Mouse (Mus musculus): ENCODE measurements around the gene Gnb4. TPM values are rescaled to one million over a fixed set of nuclear protein-coding genes. Genes with fewer than 3 reads are reported as not detected.

Gnb4 gene
- polyA plus RNA-seq, 1 experiment from 2014 or later, result 60.7 TPM

- Histone ChIP-seq H3K36me3 (ENCODE audit: insufficient read depth, low read length) (no peaks in the 10 kb centered on the region), H3K9ac (replicated peaks; ENCODE audit: low read length) (no peak overlapping the region), H3K4me1 (ENCODE audit: insufficient read depth, low read length) (no peaks in the 10 kb centered on the region), H3K27ac (ENCODE audit: low read length) (no peak overlapping the region), H3K27me3 (ENCODE audit: insufficient read depth, low read length) (no peaks in the 10 kb centered on the region), H3K4me2 (replicated peaks; ENCODE audit: low read depth, low read length) (no peak overlapping the region), H3K4me3 (ENCODE audit: low read length) (no peak overlapping the region), H3K9me3 (ENCODE audit: low read length) (no peaks in the 10 kb centered on the region)
- 71% methylated on average over 4 of the region's 4 CpGs for WGBS
- no peak for ATAC-seq (ENCODE audit: low FRiP score, low TSS enrichment)
Observed at GRCm38 (mm10) chr3:32649284-32649683, 32.9 kb upstream of the Gnb4 start.

GRCm38 (mm10) chr3:32646918-32647317 lies 30.5 kb upstream of the Gnb4 start:
- H3K9me3 ChIP-seq (ENCODE audit: low read length), result no peaks in the 10 kb centered on the region
- WGBS, result 86% methylated on average over 4 of the region's 4 CpGs

GRCm38 (mm10) chr3:32644751-32645150 lies 28.4 kb upstream of the Gnb4 start:
- Histone ChIP-seq H3K4me1 (ENCODE audit: insufficient read depth, low read length) (no peaks in the 10 kb centered on the region), H3K27ac (ENCODE audit: low read length) (no peak overlapping the region), H3K4me3 (ENCODE audit: low read length) (no peak overlapping the region), H3K36me3 (ENCODE audit: insufficient read depth, low read length) (no peaks in the 10 kb centered on the region), H3K27me3 (ENCODE audit: insufficient read depth, low read length) (no peaks in the 10 kb centered on the region), H3K9me3 (ENCODE audit: low read length) (no peaks in the 10 kb centered on the region), H3K9ac (replicated peaks; ENCODE audit: low read length) (no peak overlapping the region), H3K4me2 (replicated peaks; ENCODE audit: low read depth, low read length) (no peak overlapping the region)
- 84% methylated on average over 2 of the region's 2 CpGs for WGBS
- no peak for ATAC-seq (ENCODE audit: low FRiP score, low TSS enrichment)

More at GRCm38 (mm10) chr3:32646918-32647317, 30.5 kb upstream of the Gnb4 start:
- Histone ChIP-seq H3K36me3 (ENCODE audit: insufficient read depth, low read length) (no peaks in the 10 kb centered on the region), H3K9ac (replicated peaks; ENCODE audit: low read length) (no peak overlapping the region), H3K4me2 (replicated peaks; ENCODE audit: low read depth, low read length) (no peak overlapping the region), H3K4me3 (ENCODE audit: low read length) (no peak overlapping the region), H3K27me3 (ENCODE audit: insufficient read depth, low read length) (no peaks in the 10 kb centered on the region), H3K27ac (ENCODE audit: low read length) (no peak overlapping the region), H3K4me1 (ENCODE audit: insufficient read depth, low read length) (no peaks in the 10 kb centered on the region)
- no peak for ATAC-seq (ENCODE audit: low FRiP score, low TSS enrichment)

GRCm38 (mm10) chr3:32642116-32642515 lies 25.7 kb upstream of the Gnb4 start:
- H3K36me3 ChIP-seq (ENCODE audit: insufficient read depth, low read length), result no peaks in the 10 kb centered on the region
- no peaks in the 10 kb centered on the region for H3K9me3 ChIP-seq (ENCODE audit: low read length)
- no peak overlapping the region for H3K4me2 ChIP-seq (replicated peaks; ENCODE audit: low read depth, low read length)
- H3K27ac ChIP-seq (ENCODE audit: low read length), result no peak overlapping the region
- no peaks in the 10 kb centered on the region for H3K27me3 ChIP-seq (ENCODE audit: insufficient read depth, low read length)
- WGBS, result 90% methylated on average over 6 of the region's 6 CpGs
- no peak overlapping the region for H3K9ac ChIP-seq (replicated peaks; ENCODE audit: low read length)
- no peak for ATAC-seq (ENCODE audit: low FRiP score, low TSS enrichment)
- no peak overlapping the region for H3K4me3 ChIP-seq (ENCODE audit: low read length)
- H3K4me1 ChIP-seq (ENCODE audit: insufficient read depth, low read length), result 0 out of 2 replicates have a peak, but pooled peaks cover 4% of the 10 kb centered on the region

- Histone ChIP-seq H3K27me3 (ENCODE audit: insufficient read depth, low read length) (no peaks in the 10 kb centered on the region), H3K4me3 (ENCODE audit: low read length) (no peak overlapping the region), H3K4me1 (ENCODE audit: insufficient read depth, low read length) (0 out of 2 replicates have a peak, but pooled peaks cover 4% of the 10 kb centered on the region), H3K9ac (replicated peaks; ENCODE audit: low read length) (no peak overlapping the region), H3K36me3 (ENCODE audit: insufficient read depth, low read length) (no peaks in the 10 kb centered on the region), H3K27ac (ENCODE audit: low read length) (peak overlapping the region; percentile 35; the same call in 1 of the 2 replicates), H3K4me2 (replicated peaks; ENCODE audit: low read depth, low read length) (no peak overlapping the region), H3K9me3 (ENCODE audit: low read length) (no peaks in the 10 kb centered on the region)
- ATAC-seq (ENCODE audit: low FRiP score, low TSS enrichment), result peak; percentile 75; the same call in 1 of the 2 replicates
- WGBS, result 12% methylated on average over 8 of the region's 8 CpGs
Observed at GRCm38 (mm10) chr3:32638240-32638639, 21.9 kb upstream of the Gnb4 start.

GRCm38 (mm10) chr3:32632760-32633264 lies 16.4 kb upstream of the Gnb4 start:
- Histone ChIP-seq H3K4me2 (replicated peaks; ENCODE audit: low read depth, low read length) (no peak overlapping the region), H3K27ac (ENCODE audit: low read length) (no peak overlapping the region), H3K4me3 (ENCODE audit: low read length) (no peak overlapping the region), H3K9ac (replicated peaks; ENCODE audit: low read length) (no peak overlapping the region), H3K4me1 (ENCODE audit: insufficient read depth, low read length) (no peaks in the 10 kb centered on the region), H3K9me3 (ENCODE audit: low read length) (no peaks in the 10 kb centered on the region), H3K36me3 (ENCODE audit: insufficient read depth, low read length) (no peaks in the 10 kb centered on the region), H3K27me3 (ENCODE audit: insufficient read depth, low read length) (no peaks in the 10 kb centered on the region)
- WGBS, result 71% methylated on average over 5 of the region's 5 CpGs
- ATAC-seq (ENCODE audit: low FRiP score, low TSS enrichment), result no peak

GRCm38 (mm10) chr3:32630210-32630609 lies 13.8 kb upstream of the Gnb4 start:
- 64% methylated on average over 4 of the region's 4 CpGs for WGBS
- Histone ChIP-seq H3K4me3 (ENCODE audit: low read length) (no peak overlapping the region), H3K27me3 (ENCODE audit: insufficient read depth, low read length) (no peaks in the 10 kb centered on the region), H3K27ac (ENCODE audit: low read length) (no peak overlapping the region), H3K9me3 (ENCODE audit: low read length) (no peaks in the 10 kb centered on the region), H3K4me1 (ENCODE audit: insufficient read depth, low read length) (no peaks in the 10 kb centered on the region), H3K9ac (replicated peaks; ENCODE audit: low read length) (no peak overlapping the region), H3K4me2 (replicated peaks; ENCODE audit: low read depth, low read length) (no peak overlapping the region), H3K36me3 (ENCODE audit: insufficient read depth, low read length) (no peaks in the 10 kb centered on the region)
- ATAC-seq (ENCODE audit: low FRiP score, low TSS enrichment), result no peak

GRCm38 (mm10) chr3:32628141-32628540 lies 11.8 kb upstream of the Gnb4 start:
- ATAC-seq (ENCODE audit: low FRiP score, low TSS enrichment), result no peak
- Histone ChIP-seq H3K27ac (ENCODE audit: low read length) (no peak overlapping the region), H3K36me3 (ENCODE audit: insufficient read depth, low read length) (no peaks in the 10 kb centered on the region), H3K27me3 (ENCODE audit: insufficient read depth, low read length) (no peaks in the 10 kb centered on the region), H3K4me3 (ENCODE audit: low read length) (no peak overlapping the region), H3K9me3 (ENCODE audit: low read length) (no peaks in the 10 kb centered on the region), H3K4me1 (ENCODE audit: insufficient read depth, low read length) (no peaks in the 10 kb centered on the region), H3K9ac (replicated peaks; ENCODE audit: low read length) (no peak overlapping the region), H3K4me2 (replicated peaks; ENCODE audit: low read depth, low read length) (no peak overlapping the region)
- 71% methylated on average over 7 of the region's 7 CpGs for WGBS

- no peak overlapping the region for H3K4me3 ChIP-seq (ENCODE audit: low read length)
- no peak overlapping the region for H3K27ac ChIP-seq (ENCODE audit: low read length)
- H3K9me3 ChIP-seq (ENCODE audit: low read length), result no peaks in the 10 kb centered on the region
- H3K4me1 ChIP-seq (ENCODE audit: insufficient read depth, low read length), result no peaks in the 10 kb centered on the region
- WGBS, result 90% methylated on average over 3 of the region's 3 CpGs
- H3K27me3 ChIP-seq (ENCODE audit: insufficient read depth, low read length), result no peaks in the 10 kb centered on the region
- H3K36me3 ChIP-seq (ENCODE audit: insufficient read depth, low read length), result no peaks in the 10 kb centered on the region
- no peak for ATAC-seq (ENCODE audit: low FRiP score, low TSS enrichment)
- H3K4me2 ChIP-seq (replicated peaks; ENCODE audit: low read depth, low read length), result no peak overlapping the region
- no peak overlapping the region for H3K9ac ChIP-seq (replicated peaks; ENCODE audit: low read length)
Observed at GRCm38 (mm10) chr3:32622106-32622505, 5.7 kb upstream of the Gnb4 start.

GRCm38 (mm10) chr3:32621658-32622057 lies 5.3 kb upstream of the Gnb4 start:
- Histone ChIP-seq H3K4me3 (ENCODE audit: low read length) (no peak overlapping the region), H3K4me2 (replicated peaks; ENCODE audit: low read depth, low read length) (no peak overlapping the region), H3K27ac (ENCODE audit: low read length) (no peak overlapping the region), H3K36me3 (ENCODE audit: insufficient read depth, low read length) (no peaks in the 10 kb centered on the region), H3K9ac (replicated peaks; ENCODE audit: low read length) (no peak overlapping the region), H3K27me3 (ENCODE audit: insufficient read depth, low read length) (no peaks in the 10 kb centered on the region), H3K4me1 (ENCODE audit: insufficient read depth, low read length) (no peaks in the 10 kb centered on the region), H3K9me3 (ENCODE audit: low read length) (no peaks in the 10 kb centered on the region)
- ATAC-seq (ENCODE audit: low FRiP score, low TSS enrichment), result no peak
- WGBS, result 86% methylated on average over 1 of the region's 1 CpGs
